Mouse (Mus musculus): ENCODE results near the gene Gjb2.

- TF ChIP-seq CTCF (IDR thresholded peaks at IDR 0.05; ENCODE audit: borderline replicate concordance, control insufficient read depth, extremely low read depth, insufficient read depth, low read length, poor library complexity) (no peak), POLR2A (IDR thresholded peaks at IDR 0.05; ENCODE audit: control insufficient read depth, extremely low read depth, insufficient read depth, low read length, poor library complexity) (no peak)
These were observed 38.4 kb downstream of the Gjb2 start for GRCm38 (mm10) chr14:57066053-57066452.
